Mouse (Mus musculus): ENCODE data around the gene Cntnap2.
"Not testable (repeated sequence)": the region's sequence is repeated elsewhere in the genome, so short reads cannot be mapped to it uniquely, and the experiment has no call there.

The Cntnap2 gene

DNA sequence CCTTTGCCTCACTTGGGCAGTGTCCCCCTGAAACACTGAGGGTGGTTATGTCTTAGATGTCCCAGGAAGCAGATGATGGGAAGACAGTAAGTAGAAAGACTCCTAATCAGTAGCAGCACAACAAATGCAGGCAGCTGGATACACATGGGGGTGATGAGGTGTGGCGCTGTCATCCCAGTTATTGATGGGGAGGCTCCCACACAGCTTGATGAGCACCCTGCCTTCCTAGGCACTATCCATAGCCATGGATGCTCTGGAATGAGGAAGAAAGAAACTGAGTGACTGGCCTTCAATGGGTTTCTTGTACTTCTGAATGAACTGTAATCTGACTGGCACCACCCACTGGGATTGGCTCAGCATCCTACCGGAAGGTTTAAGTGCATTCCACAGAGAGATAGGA, 1904.1 kb downstream of the Cntnap2 start:
- no peak for DNase-seq (ENCODE audit: low read depth, low spot score)

DNA sequence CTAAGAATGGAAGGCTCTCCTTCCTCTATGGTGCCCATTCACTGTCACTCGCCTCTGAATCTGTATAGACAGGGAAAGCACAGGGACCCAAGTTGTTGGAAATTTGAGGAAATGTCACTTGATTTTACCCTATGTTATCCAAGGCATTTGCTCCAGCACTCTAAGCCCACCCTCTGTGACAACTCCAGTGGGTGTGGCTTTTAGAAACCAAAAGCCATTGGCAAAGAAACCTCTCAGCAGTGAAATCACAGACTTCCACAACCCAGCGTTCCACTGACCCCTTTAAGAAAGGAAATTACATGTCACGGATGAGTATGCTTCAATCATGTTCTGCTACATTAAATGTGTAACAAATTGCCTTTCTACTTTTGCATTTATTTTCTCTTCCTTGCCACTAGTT, 1904.5 kb downstream of the Cntnap2 start:
- DNase-seq (ENCODE audit: low read depth, low spot score), result no peak

- DNase-seq (ENCODE audit: low read depth, low spot score), result no peak
These were observed 1913.5 kb downstream of the Cntnap2 start for GRCm38 (mm10) chr6:46972640-46973039.

DNA sequence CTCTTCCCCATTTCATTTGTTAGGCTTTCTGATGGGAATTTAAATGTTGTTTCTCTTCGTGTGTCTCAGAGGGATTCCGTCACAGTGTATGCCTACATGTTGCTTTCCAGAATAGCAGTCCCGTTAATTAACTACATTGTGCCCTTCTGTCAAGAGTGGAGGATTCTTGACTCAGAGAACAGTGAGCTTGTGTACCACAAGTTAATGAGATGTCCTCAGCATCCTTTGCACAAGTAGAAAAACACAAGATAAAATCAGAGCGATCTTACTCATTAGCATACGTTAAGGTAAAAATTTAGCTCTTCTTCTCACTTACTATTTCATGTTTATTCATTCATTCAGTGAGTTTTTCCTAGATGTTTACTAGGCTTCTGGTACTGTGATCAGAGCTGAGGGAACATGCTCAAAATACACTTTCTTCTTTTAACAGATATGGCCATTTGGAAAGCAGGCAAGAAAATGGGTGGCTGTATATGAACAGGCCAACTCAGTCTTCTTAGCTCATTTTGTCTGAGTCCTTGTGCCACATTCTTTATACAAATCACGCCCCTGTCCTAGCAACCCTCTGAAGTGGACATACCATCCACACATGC, 1936.9 kb downstream of the Cntnap2 start:
- DNase-seq (ENCODE audit: low read depth, low spot score), result no peak

DNA sequence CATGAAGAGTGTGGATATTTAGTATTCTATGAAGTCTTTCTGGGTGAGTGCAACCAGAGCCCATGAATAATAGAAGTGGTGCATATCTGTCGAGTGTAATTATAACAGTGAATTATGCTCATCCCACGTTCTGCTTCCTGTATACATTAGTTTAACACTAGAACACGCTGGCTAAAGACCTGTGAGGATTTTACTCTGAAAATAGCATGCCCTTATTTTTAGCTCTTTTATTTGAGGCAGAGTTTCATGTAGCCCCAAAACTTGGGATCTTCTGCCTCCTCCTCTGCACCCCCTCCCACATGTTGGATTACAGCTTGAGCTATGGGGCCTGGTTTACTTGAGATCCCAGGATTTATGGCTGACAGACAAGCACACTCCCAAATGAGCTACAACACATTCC, 1945.3 kb downstream of the Cntnap2 start:
- DNase-seq (ENCODE audit: low read depth, low spot score), result no peak

DNA sequence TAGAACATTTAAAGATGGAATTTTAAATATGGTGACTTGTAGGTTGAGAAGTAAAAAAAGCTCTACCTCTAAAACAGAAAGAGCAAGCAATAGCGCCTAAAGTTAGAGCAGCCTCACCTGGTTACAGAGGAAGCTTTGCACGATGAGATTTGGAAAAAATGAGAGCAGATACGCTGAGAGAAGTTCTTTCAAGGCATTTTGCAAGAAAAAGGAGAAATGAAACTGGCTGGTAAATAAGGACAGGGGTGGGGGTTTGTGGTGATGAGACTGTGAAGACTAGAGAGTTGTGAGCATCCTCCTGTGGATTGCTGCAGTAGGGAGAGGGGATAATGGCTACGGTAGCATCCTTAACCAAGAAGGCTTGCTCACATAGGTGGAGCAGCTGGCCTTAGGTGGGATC, 1953.8 kb downstream of the Cntnap2 start:
- no peak for DNase-seq (ENCODE audit: low read depth, low spot score)

GRCm38 (mm10) chr6:47013535-47013934, 1954.4 kb downstream of the Cntnap2 start:
- peak; percentile 44 for DNase-seq (ENCODE audit: low read depth, low spot score)

DNA sequence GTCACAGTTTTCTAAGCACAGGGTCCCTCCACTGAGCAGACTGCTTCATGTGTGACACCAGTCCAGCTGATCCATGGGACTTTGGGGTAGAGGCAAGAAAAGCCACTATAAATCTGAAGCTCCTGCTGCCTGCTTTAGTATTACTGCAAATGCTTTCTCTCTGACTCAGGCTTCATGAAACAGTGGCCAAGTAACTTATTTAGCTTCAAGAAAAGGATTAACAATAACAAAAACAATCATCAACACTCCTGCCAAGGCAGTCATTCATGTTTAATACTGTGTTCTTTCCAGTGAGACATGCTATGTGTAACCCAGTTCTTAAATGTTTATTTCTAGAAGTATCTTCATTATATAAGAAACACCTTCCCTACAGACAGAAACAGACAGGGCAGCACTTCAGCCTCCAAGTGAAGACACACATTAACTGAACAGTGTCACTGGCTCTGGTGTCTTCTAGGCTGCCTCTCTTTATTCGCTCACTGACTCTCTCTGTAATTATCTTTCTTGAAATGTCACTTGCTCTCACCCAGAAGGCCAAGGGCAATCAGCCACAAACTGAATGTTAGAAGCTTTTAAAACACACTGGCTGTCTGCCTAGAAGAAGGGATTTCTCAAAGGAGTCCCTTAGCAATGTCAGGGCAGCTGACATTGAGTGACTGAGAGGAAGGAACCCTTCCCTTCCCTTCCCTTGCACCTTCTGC, 1955.9 kb downstream of the Cntnap2 start:
- no peak for DNase-seq (ENCODE audit: low read depth, low spot score)

DNA sequence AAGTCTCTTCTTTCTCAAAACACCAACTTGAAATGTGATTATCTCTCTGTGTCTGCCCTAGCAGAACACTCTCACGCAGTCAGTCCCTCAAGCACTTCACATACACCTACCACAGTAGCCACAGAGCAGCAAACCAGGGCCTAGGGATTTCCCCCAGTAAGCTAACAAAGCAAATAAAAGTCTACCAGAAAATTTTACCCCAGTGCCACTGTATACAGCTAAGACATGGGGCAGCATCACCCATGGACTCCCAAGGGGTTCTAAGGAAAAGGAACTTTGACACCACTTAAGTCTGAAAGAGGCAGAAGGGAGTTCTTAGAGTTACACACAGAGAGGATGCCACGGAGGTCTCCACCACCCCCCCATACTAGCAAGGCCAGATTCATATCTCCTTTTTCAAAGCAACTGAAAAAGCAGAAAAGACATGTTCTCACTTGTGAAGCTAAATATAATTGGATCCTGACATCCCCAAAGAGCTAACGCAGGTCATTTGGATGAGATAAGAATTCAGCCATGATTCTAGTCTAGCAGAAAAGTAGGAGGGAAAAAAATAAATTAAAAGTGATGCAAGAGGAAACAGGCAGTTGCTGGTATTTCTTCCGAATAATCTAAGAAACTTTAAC, 1967.0 kb downstream of the Cntnap2 start:
- DNase-seq (ENCODE audit: low read depth, low spot score), result no peak

GRCm38 (mm10) chr6:47031362-47031761, 1972.2 kb downstream of the Cntnap2 start:
- no peak for DNase-seq (ENCODE audit: low read depth, low spot score)

DNA sequence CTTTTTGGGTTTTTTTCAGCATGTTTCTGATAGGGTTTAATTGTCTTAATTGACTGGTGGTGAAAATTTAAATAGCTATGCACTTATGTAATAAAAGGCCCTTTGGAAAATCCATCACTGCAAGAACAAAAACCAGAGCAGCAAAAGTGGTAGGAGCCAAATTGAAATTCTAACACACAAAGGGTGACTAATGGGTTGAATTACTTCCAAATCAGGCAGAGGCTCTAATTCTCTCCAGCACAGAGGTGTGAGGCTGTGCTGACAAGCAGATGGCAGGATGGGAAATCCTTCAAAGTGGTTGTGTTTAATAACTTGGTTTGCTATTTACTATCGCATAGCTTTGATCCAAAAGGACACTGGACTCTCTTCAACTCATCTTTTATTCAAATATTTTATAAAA, 1983.4 kb downstream of the Cntnap2 start:
- no peak for DNase-seq (ENCODE audit: low read depth, low spot score)

DNA sequence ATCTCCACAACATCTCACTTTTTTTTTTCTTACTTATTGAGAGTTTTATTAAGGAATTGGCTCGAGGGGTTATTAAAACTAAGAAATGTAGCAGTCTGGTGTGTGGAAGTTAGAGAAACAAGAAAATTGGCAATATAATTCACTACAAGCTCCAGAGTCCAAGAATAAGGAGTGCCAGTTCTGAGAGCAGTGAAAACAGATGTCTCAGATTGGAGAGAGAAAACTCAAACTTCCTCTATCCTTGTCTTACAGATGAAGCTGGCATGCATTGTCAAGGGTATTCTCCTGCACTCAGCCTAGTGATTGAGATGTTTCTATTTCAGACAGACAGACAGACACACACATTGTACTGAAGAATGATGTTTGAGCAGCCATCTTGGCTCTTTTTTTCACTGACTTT, 1984.4 kb downstream of the Cntnap2 start:
- DNase-seq (ENCODE audit: low read depth, low spot score), result no peak

DNA sequence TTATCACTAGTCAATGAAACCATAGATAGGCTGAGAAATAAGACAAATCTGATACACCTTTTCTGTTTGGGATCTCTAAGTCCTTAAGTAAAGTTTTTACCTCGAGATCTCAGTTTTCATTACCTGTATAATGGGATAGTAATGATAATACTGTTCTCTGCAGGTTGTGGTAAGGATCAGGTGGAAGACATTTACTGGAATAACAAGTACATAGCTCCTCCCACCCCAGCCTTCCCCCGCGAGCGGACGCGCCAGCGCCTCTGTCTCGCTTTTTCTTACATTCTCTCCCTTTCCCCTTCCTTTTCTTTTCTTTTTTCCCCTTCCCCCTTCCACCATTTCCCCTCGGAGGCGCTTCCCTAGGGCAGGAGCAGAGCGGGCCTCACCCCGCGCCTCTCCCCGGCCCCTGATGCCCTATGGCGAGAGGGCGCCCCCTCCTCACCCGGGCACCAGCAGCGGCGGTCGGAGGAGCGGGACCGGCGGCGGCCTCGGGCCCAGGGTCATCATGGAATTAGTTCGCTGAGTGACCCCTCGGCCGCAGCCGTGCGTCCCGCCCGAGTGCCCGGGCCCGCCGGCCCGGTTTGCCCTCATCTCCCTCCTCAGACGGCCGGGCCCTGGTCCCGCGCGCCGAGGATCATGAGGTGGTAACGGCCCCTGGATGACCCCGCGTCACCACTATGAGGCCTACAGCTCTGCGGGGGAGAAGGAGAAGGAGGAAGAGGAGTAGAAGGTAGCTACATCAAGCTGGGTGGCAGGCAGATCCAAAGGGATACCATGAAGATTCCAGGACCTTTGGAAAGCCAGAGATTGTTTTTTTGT, 1985.4 kb downstream of the Cntnap2 start:
- no peak for DNase-seq (ENCODE audit: low read depth, low spot score)

DNA sequence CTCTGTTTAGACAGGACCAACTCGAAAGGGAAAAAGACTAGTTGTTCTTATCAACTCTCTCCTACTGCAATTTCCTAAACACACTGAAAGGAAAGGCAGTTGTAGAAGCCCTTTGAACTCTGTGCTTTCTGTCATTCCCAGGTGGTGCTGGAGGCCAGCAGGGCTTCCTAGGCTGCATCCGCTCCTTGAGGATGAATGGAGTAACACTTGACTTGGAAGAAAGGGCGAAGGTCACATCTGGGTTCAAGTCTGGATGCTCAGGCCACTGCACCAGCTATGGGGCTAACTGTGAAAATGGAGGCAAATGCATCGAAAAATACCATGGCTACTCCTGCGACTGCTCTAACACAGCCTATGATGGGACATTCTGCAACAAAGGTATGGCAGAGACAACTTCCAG, 1989.9 kb downstream of the Cntnap2 start:
- DNase-seq (ENCODE audit: low read depth, low spot score), result no peak

DNA sequence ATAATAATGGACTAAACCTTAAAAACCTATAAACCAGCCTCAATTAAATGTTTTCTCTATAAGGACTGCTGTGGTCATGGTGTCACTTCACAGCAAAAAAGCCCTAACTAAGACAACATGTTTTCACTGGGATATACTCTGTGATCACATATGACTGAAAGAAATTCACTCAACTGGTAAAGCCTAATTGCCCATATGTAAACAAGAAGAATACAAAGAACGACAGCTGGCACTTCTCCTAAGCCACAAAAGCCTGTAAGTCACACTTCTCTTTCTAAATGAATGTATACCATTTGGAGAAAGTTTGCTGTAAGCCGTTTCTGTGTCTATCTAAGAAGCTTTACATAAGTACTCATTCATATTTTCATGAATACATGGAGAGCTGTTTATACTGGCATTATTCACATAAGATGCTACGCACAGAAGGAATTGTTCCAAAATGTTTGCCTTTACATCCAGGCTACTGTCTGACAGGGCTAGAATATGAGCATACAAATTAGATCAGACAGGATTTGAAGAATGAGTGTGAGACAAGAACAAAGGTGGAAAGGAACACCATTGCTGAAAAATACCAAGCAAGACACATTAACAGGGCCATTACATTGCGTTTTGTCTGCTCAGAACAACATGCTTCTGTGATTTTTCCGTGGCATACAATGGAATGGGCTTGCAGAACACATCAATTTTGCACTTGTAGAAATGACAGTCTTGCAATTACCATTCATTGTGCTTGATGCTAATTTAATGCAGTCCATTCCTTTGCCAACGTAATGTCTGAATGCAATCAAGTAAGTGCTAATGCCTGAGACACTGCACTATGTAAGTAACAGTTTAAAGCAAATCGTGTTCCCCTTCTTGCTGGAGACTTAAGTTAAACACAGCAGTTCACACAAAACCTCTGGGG, 1991.4 kb downstream of the Cntnap2 start:
- DNase-seq (ENCODE audit: low read depth, low spot score), result no peak

- DNase-seq (ENCODE audit: low read depth, low spot score), result no peak
These were observed 2002.2 kb downstream of the Cntnap2 start for GRCm38 (mm10) chr6:47061341-47061740.

- no peak for DNase-seq (ENCODE audit: low read depth, low spot score)
These were observed 2030.8 kb downstream of the Cntnap2 start for GRCm38 (mm10) chr6:47089998-47090397.

DNA sequence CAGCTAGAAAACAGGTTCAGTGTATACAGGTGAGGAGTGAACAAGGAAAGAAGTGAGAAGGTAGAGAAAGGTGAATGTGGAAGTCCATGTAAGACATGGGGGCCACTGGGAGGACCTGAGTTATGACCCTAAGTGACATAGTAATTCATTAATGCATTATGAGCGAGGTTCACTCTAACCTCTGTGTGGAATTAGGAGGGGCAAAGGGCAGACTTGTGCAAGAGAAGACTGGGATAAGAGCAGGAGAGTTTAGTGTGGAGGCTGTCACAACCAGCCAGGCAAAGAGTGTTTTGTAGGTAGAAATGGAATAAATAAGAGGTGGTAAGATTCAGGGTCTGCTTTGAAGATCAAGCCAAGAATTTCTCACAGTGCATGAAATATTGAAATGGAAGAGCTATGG, 2045.8 kb downstream of the Cntnap2 start:
- DNase-seq (ENCODE audit: low read depth, low spot score), result no peak

- DNase-seq (ENCODE audit: low read depth, low spot score), result no peak
These were observed 2050.5 kb downstream of the Cntnap2 start for GRCm38 (mm10) chr6:47109582-47110220.

DNA sequence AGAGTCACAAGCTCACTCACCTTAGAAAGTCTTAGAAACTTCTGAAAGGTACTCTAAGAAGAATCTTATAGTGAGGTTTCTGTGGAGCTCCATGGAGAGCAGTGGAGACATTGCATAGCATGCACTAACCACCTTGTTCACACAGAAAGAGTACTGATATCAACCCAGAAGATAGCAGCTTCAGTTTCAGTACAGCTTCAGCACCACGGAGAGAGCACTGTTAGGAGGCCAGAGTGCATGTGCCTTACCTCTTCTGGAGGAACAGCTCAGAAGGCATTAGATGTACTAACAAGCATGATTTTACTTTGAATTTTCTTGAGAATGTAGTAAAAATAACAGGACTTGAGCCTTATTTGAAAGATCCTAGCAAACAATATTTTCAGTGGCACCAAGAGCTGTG, 2074.9 kb downstream of the Cntnap2 start:
- not testable (repeated sequence) for DNase-seq (ENCODE audit: low read depth, low spot score)

DNA sequence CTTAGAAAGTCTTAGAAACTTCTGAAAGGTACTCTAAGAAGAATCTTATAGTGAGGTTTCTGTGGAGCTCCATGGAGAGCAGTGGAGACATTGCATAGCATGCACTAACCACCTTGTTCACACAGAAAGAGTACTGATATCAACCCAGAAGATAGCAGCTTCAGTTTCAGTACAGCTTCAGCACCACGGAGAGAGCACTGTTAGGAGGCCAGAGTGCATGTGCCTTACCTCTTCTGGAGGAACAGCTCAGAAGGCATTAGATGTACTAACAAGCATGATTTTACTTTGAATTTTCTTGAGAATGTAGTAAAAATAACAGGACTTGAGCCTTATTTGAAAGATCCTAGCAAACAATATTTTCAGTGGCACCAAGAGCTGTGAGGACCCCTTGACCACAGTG, 2093.9 kb downstream of the Cntnap2 start:
- DNase-seq (ENCODE audit: low read depth, low spot score), result not testable (repeated sequence)

Measured in c-Kit-negative CD71-positive TER-119-positive erythroid progenitor cells, embryonic 14.5 days (primary cell).